In genomic region chr11:71752626-71753025, GRCm38 (mm10) we compare ENCODE assay signal across 10 mouse cellular contexts. TPM values are rescaled to one million over a fixed set of nuclear protein-coding genes. Genes with fewer than 3 reads are reported as not detected.
A peak's percentile ranks its signal among the peaks of the same experiment; 100 is the strongest.
DNase-seq lines count a peak whose midpoint lies in the region; ATAC-seq and TF ChIP-seq lines count a peak whose summit lies in the region.
"Had no signal": no experiment of that assay in that cellular context is flagged by ENCODE, and none has a peak within 500 bp of the region (broad histone marks: within the 10 kb centered on the region; RNA-seq: fewer than 3 reads in every experiment).

No protein-coding gene starts in this region.

- DNase-seq in brain, embryonic 14.5 days (ENCODE audit: low read depth): peak; percentile 61
- peak; percentile 53 for DNase-seq in cerebellum, adult 8-10 months
- DNase-seq in right cerebral cortex, postnatal 25 days: no peak
- DNase-seq in urinary bladder, postnatal 4 days (ENCODE audit: low spot score in 2 of 2): no peak
- DNase-seq in heart, postnatal 25 days (ENCODE audit: low spot score): no peak
- DNase-seq: liver, postnatal 0 days had no signal

- 71% methylated on average over 3 of the region's 3 CpGs for WGBS in forebrain, embryonic 15.5 days
- 57% methylated on average over 3 of the region's 3 CpGs for WGBS in midbrain, embryonic 13.5 days

- no peaks in the 10 kb centered on the region for H3K27me3 ChIP-seq in forebrain, embryonic 15.5 days
- no peaks in the 10 kb centered on the region for H3K27me3 ChIP-seq in midbrain, embryonic 13.5 days

- H3K4me2 ChIP-seq in forebrain, embryonic 15.5 days (replicated peaks): peak overlapping the region; percentile 87
- H3K4me2 ChIP-seq in midbrain, embryonic 13.5 days (replicated peaks): peak overlapping the region; percentile 78

- TF ChIP-seq POLR2A in brain, embryonic 14.5 days (IDR thresholded peaks at IDR 0.05; ENCODE audit: borderline replicate concordance, extremely low read depth, insufficient read depth, insufficient read length, poor library complexity, severe bottlenecking): no peak

- intact Hi-C loops in heart, postnatal 25 days (cut with DNase I): loop anchor here (5.0 kb wide), 1 partner anchor 95 kb away; no protein-coding TSS in a partner anchor

- peak overlapping the region; percentile 68 for H3K4me3 ChIP-seq in forebrain, embryonic 15.5 days
- H3K4me3 ChIP-seq in midbrain, embryonic 13.5 days (replicated peaks): peak overlapping the region; percentile 88

- no peak for TF ChIP-seq CTCF in brain, embryonic 14.5 days (IDR thresholded peaks at IDR 0.05; ENCODE audit: borderline replicate concordance, extremely low read depth, insufficient read depth, insufficient read length)

- peaks cover 58% of the 10 kb centered on the region for H3K4me1 ChIP-seq in forebrain, embryonic 15.5 days
- H3K4me1 ChIP-seq in midbrain, embryonic 13.5 days (replicated peaks): peaks cover 73% of the 10 kb centered on the region

- ATAC-seq in forebrain, embryonic 15.5 days (replicated peaks): no peak
- ATAC-seq in midbrain, embryonic 13.5 days: no peak
- ATAC-seq: liver, postnatal 0 days had no signal

- no peak overlapping the region; the same call in 1 of the 2 replicates for H3K9ac ChIP-seq in forebrain, embryonic 15.5 days (replicated peaks)
- peak overlapping the region; percentile 92 for H3K9ac ChIP-seq in midbrain, embryonic 13.5 days (replicated peaks)
- H3K9ac ChIP-seq: liver, postnatal 0 days had no signal

- no peak overlapping the region for H3K27ac ChIP-seq in forebrain, embryonic 15.5 days (replicated peaks)
- no peak overlapping the region for H3K27ac ChIP-seq in midbrain, embryonic 13.5 days

- no peaks in the 10 kb centered on the region for H3K9me3 ChIP-seq in forebrain, embryonic 15.5 days
- no peaks in the 10 kb centered on the region for H3K9me3 ChIP-seq in midbrain, embryonic 13.5 days

- H3K36me3 ChIP-seq in forebrain, embryonic 15.5 days: no peaks in the 10 kb centered on the region
- no peaks in the 10 kb centered on the region for H3K36me3 ChIP-seq in midbrain, embryonic 13.5 days

RNA-seq across cellular contexts. Expression of gene Wscd1, which starts 2.9 kb away (rescaled TPM):
- 41.3 and 62.4 TPM in 2 replicates for polyA plus RNA-seq in brain, embryonic 14.5 days (2012; rRNA removed)
- 52.2 and 58.4 TPM in 2 replicates for polyA plus RNA-seq in forebrain, embryonic 15.5 days (2015; fragmentation: Nextera tagmentation; extraction: Ambion mirVana)
- polyA plus RNA-seq in midbrain, embryonic 13.5 days (2015; fragmentation: Nextera tagmentation; extraction: Ambion mirVana): 79.2 and 82.5 TPM in 2 replicates
- 10 to 100 TPM in 1 of 2 experiments, 1 to 10 TPM in 1; 8.6 to 12.6 TPM for total RNA-seq in heart, postnatal 25 days (2021)
- total RNA-seq: granulocyte monocyte progenitor cell, adult 5-6 weeks; monocyte, adult 5-6 weeks had no signal

Comparison
In these comparisons a context has a peak if more than half of its experiments do, and no peak if none do; other contexts are left out.
1. DNase-seq: peak in brain, embryonic 14.5 days (single experiment) and cerebellum, adult 8-10 months (single experiment); none in right cerebral cortex, postnatal 25 days (single experiment), urinary bladder, postnatal 4 days (0 of 2) and heart, postnatal 25 days (single experiment).